Mouse (Mus musculus) frontal cortex, adult (tissue): ENCODE measurements around the gene Sucla2.
"Not testable (repeated sequence)": the region's sequence is repeated elsewhere in the genome, so short reads cannot be mapped to it uniquely, and the experiment has no call there.

Experiments used
- ATAC-seq: cut with Nextera tagmentation; 2 replicates; pipeline ENCODE4 v1.9.2; 2017; ENCODE audit warnings: mild to moderate bottlenecking, moderate library complexity, mixed read lengths; ENCODE audit not compliant: low TSS enrichment

Sucla2 gene

GRCm38 (mm10) chr14:73608668-73609481, 83.8 kb downstream of the Sucla2 start:
- ATAC-seq, result no peak

GRCm38 (mm10) chr14:73614961-73615360, 89.8 kb downstream of the Sucla2 start:
- ATAC-seq, result not testable (repeated sequence)

- peak; percentile 85; the same call in 1 of the 2 replicates for ATAC-seq
Observed at GRCm38 (mm10) chr14:73620880-73621279, 95.8 kb downstream of the Sucla2 start.

- ATAC-seq, result no peak
Observed at GRCm38 (mm10) chr14:73622988-73623387, 97.9 kb downstream of the Sucla2 start.

- ATAC-seq, result peak; percentile 57; the same call in 1 of the 2 replicates
Observed at GRCm38 (mm10) chr14:73625469-73625868, 100.3 kb downstream of the Sucla2 start.

GRCm38 (mm10) chr14:73631511-73631910, 106.4 kb downstream of the Sucla2 start:
- no peak for ATAC-seq

GRCm38 (mm10) chr14:73632648-73633263, 107.6 kb downstream of the Sucla2 start:
- ATAC-seq, result peak; percentile 72

GRCm38 (mm10) chr14:73634356-73634755, 109.2 kb downstream of the Sucla2 start:
- ATAC-seq, result no peak

- no peak for ATAC-seq
Observed at GRCm38 (mm10) chr14:73637460-73637859, 112.3 kb downstream of the Sucla2 start.
